Mouse (Mus musculus) lung, adult 2 months (tissue): ENCODE data around the gene Mettl23.

Experiments
- CTCF ChIP-seq: fragments of 200-500 bp; IDR thresholded peaks from 2 replicates; pipeline ENCODE4 v1.5.1; 2011; ENCODE audit warnings: mild to moderate bottlenecking, low read length, control low read depth; ENCODE audit not compliant: insufficient read depth
- POLR2A ChIP-seq: fragments of 200-500 bp; IDR thresholded peaks from 2 replicates; pipeline ENCODE4 v1.6.1; 2011; ENCODE audit warnings: low read depth, mild to moderate bottlenecking, control low read depth, low read length, borderline replicate concordance; ENCODE audit errors: extremely low read depth

DNA sequence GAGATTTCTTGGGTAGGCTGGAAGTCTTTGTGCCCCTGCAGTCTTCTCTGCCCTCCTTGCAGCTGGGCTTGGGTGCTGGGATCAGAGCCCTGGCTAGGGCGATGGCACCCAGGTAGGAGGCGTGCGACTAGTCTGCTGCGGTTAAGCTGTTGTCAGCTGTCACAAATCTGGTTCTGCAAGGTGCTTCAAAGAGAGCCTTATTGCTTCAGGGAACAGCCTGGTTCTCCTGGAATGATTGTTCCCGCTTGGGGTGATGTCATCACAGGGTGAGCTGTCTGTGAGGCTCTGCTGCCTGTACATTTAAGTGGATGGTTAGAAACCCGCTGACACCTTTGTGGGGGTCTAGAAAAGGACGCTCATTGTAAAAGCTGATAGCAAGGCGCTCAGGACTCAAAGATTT lies 26.1 kb downstream of the Mettl23 start:
- TF ChIP-seq POLR2A = no peak
- no peak for TF ChIP-seq CTCF
